Mouse (Mus musculus) heart, postnatal 14 days (tissue): Measurements from ENCODE around the gene Snx9. TPM values are rescaled to one million over a fixed set of nuclear protein-coding genes. Genes with fewer than 3 reads are reported as not detected.

ENCODE experiments used
- DNase-seq, 2 experiments: peaks; one replicate each; pipeline ENCODE4 v3.0.0; 2021 to 2022
- intact Hi-C: fragments of 180-260 bp; cut with DNase I; formaldehyde crosslinking; loops from one replicate; pipeline ENCODE4 v1.15.1; 2025
- long read RNA-seq, 2 experiments: library from polyadenylated mRNA; stranded (forward); transcript quantifications; one replicate each; pipeline ENCODE4 v2.0.0; 2021
- total RNA-seq, 2 experiments: library from RNA; stranded (reverse); gene quantifications; 2 replicates each; pipeline ENCODE4 v1.2.3; 2021

Gene Snx9
- 10 to 100 TPM; 31.5 to 33.3 TPM for total RNA-seq
- long read RNA-seq, experiment 1, transcript Snx9-201 (18 exons, 3,331 nt): major isoform, 45 of 50 reads
- long read RNA-seq, experiment 1, partial matches to known transcripts: 1 of 50 reads
- long read RNA-seq, experiment 1, other reads (novel, unspliced or antisense): 4 of 50 reads
- long read RNA-seq, experiment 2, transcript Snx9-201 (18 exons, 3,331 nt): major isoform, 53 of 58 reads
- long read RNA-seq, experiment 2, partial matches to known transcripts: 3 of 58 reads
- long read RNA-seq, experiment 2, other reads (novel, unspliced or antisense): 2 of 58 reads

DNA sequence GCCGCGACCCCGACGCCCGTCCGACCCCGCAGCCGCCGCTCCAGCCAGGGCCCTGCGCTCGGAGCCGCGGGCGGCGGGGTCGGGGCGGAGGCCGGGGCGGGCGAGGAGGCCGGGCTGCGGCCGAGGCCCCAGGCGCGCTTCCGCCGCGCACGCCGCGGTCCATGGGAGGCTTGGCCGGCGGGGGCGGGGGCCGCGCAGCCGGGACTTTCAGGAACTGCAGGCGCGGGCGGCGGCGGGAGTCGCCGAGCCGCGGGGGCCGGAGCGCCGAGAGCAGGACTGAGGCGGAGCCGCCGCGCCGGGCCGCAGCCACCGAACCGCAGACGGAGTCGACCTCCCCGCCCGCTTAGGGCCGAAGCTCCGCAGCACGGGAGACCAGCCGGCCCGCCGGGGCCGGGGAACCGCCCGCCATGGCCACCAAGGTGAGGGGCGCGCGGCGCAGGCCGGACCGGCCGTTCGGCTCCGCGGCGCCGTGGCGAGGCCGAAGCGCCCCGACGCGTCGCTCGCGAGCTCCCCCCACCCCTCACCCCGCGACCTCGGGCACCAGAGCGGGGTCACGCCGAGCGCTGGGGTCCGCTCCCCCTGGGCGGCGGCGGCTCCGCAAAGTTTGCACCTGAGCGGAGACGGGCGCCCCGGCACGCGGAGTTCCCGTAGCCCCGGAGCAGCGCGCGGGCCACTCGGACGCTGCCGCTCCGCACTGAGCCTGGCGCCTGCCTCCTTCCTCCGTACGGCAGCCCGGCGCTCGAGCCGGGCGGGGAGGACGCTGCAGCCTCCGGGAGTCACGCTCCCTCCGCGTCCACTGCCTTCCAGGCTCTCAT, at the start of gene Snx9:
Gene Snx9, plus strand, starts transcription at position 202 of the 815 bp plus-strand sequence.
- peak; percentile 82 to 89 for DNase-seq
- intact Hi-C loops: loop anchor here (2.0 kb wide), 1 partner anchor 45 kb away; no protein-coding TSS in a partner anchor

DNA sequence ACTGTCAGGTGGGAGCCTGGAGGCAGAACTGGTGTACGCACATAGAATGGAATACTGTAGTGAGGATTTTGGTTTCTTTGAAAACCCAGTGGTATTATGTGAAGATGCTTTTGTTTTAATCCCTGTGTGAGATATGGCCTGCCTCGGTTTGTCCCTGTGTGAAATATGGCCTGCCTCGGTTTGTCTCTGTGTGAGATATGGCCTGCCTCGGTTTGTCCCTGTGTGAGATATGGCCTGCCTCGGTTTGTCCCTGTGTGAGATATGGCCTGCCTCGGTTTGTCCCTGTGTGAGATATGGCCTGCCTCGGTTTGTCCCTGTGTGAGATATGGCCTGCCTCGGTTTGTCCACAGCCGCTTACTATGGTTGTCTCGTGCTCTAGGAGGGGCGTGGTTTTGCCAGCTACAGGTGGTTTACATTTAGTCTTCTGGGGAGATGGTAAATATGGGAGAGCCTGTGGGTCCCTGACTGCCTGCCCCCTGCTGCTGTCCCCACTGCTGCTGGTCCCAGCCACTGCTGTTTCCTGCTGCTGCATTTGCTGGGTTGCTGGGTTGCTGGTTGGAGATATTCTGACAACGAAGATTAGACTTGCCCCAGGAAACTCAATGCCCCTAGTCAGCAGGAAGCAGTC, 48.9 kb upstream of the Snx9 start:
- DNase-seq: no peak
- intact Hi-C loops: no loop called here

DNA sequence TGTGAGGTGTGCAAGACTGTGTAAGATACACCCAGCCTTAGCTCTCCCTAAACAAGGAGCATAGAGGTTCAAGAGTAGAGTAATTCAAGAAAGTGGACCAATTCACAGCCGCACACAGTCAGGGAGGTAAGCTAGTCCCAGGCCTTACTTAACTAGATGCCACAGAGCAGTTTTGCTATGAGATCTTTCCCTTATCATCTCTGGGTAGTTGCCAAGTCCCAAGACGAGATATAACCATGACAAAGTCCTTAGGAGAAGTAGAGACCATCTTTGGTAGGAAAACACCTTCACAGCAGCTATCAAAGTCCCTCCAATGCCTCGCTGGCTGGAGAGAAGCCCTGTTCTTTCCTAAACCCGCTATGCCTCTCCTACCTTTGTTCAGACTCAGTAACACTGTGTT, 47.5 kb upstream of the Snx9 start:
- DNase-seq: no peak
- intact Hi-C loops: no loop called here

DNA sequence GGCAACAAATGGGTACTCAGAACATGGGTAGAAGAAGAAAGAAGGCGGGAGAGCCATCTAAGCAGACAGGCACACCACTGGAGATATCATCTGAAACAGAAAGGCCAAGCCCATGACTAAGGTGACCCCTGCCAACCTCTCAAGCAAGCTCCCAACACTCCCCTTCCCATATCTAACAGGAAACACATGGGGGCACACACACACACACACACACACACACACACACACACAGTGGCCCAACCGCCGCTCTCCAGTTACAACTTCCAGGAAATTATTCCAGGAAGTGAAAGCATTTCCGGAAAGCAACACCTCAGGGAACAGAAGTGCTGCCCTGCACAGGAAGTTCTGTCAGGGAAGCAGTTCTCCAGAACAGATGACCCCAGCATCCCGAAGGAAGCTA, 46.9 kb upstream of the Snx9 start:
- DNase-seq: no peak
- intact Hi-C loops: no loop called here

DNA sequence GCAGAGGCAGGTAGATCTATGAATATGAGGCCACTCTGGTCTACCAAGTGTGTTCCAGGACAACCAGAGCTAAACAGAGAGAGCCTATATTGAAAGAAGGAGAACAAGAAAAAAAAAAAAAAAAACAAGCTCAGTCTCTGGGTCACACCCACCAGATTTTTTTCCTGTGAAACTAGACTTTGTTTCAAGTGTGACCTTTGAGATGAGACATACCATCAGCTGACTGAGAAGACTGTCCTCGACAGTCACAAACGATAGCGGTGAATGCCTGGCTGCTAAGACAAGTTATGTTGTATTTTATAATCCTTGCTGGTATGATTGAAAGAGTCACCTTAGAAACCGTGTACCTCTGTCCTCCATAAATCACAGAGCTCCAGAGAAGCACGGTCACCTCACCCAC, 45.8 kb upstream of the Snx9 start:
- DNase-seq: no peak
- intact Hi-C loops: loop anchor here (5.0 kb wide), 1 partner anchor 222 kb away; no protein-coding TSS in a partner anchor

DNA sequence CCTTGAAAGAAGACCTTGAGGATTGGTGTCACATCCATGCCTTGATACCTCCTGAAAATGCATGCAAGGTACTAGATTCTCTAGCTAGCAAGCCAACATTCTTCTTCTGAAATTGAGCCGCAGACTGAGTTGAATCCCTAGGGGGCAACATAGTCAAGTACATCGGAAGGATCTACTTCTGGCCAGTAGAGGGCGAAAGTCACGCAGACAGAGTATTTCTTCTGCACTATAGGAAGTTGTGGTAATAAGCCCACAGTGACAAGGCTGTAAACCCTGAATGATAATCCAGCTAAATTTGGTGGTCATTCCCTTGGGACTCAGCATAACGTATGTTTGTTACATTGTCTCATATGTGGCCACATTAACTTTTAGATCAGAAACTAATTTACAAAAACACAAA, 45.3 kb upstream of the Snx9 start:
- intact Hi-C loops: loop anchor here (1.0 to 5.0 kb wide), 3 partner anchors 45 to 221 kb away; partner anchors contain the start of gene Snx9
- DNase-seq: peak; percentile 68 to 80

DNA sequence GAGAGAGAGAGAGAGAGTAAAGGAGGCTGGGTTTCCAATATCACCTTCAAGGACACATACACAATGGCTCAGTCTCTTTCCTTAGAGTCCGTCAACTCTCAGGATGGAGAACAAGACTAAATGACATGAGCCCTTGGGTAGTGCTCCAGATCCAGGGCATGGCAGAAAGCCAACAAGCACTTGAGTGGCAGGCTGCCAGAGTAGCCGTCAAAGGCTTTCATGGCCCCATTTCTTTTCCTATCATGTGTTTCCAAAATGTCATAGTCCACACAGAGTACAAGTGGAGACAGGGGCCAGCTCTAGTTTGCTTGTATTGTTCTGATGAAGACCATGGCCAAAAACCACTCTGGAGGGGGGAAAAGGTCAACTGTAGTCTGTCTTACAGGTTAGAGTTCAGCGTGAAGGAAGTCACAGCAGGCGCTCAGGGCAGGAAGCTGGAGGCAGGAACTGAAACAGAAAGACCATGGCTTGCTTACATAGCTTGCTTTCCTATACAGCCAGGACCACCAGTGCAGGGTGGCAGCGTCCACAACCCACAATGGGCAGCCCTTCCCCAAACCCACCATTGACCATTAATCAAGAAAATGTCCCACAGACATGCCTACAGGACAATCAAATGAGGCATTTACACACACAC, 43.9 kb upstream of the Snx9 start:
- intact Hi-C loops: loop anchor here (2.0 to 5.0 kb wide), 2 partner anchors 44 to 220 kb away; partner anchors contain the start of gene Snx9
- peak in 1 of 2 experiments; percentile 37 for DNase-seq

DNA sequence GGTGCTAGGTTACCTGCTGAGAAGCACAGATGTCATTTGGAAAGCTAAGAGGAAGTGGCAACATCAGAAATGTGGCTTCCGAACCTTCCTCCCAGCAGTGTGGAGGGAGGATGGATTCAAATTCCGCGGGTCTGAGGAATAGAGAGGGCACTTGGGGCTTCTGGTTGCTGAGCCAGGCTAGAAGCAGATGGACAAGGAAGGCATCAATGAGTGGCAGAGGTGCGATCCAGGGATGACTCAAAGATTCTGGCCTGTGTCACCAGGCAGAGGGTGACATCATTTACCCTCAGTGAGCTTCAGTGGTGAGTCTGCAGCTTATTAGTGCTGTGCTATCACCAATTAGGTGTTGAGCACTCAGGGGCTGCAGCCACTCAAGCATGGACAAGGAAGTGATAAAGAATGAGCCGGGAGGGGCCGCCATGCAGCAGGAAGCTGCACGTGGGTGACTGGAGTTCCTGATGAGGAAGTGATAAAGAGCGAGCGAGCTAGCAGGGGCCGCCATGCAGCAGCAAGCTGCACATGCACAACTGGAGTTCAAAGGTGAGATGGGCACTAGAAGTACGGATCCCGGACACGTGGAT, 42.8 kb upstream of the Snx9 start:
- intact Hi-C loops: loop anchor here (5.0 kb wide), 1 partner anchor 219 kb away; no protein-coding TSS in a partner anchor
- DNase-seq: no peak

DNA sequence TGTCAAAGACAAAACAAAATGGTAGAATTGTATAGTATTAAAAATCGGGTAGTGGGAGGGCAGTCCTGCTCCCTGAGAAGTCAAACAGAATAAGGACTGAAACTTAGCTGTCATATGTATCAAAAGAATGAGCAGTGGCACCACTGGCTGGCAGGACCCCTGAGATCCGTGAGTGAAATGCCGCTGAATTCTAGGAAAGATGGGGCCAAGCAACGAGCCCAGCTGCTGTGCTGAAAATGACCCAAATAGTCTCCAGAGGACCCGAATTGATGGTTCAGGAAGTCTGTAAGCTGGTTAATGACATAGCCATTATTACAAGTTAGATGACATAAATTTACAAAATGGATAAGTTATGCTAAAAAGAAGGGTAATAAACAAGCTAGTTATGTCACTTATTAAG, 42.2 kb upstream of the Snx9 start:
- no peak for DNase-seq
- intact Hi-C loops: loop anchor here (5.0 kb wide), 1 partner anchor 218 kb away; no protein-coding TSS in a partner anchor

DNA sequence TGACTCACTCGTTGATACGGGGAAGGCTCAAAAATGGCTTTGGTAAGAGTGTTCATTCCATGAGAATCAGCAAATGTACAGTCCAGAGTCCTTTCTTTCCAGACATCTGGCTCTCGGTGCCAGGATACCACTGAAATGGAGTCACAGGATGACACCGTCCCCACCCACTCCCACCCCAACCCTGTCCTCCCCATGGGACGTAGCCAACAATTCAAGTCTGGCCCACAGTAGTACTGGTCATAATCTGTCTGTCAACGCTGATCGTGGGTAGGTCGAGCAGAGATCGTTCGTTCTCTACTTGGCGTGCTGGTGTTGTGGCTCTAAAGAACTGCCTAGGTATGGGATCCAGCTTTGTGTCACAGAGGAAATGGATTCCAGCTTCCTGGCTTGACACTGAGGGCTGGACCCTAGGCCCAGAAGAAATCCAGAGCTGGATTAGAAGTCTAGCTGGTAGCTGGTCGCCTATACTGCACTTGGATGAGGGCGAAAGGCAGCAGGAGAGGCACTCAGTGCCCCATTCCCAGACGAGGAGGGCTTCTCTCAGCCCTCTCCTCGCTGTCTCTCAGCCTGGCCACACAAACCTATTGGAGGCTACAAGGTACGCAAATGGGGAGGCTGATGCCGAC, 41.6 kb upstream of the Snx9 start:
- intact Hi-C loops: loop anchor here (5.0 kb wide), 1 partner anchor 218 kb away; no protein-coding TSS in a partner anchor
- DNase-seq: no peak

DNA sequence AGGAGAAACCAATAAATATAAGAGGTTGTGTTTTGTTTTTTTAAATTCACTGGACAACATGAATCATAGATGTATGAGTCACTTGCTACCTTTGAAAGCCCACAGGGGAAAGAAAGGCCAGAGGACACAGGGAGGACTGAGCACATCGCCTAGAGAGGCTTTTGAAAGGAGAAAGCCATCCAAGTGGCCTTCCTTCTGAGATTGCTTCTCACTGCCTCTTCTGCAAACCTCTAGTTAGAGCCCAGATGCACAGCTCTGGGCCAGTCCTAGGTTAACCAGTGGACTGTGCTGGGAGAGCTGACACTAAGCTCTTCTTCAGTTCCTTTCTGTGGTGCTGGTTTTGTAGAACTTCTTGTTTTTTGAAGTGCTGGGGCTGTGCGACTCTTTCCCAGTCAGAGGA, 40.9 kb upstream of the Snx9 start:
- DNase-seq: no peak
- intact Hi-C loops: no loop called here

DNA sequence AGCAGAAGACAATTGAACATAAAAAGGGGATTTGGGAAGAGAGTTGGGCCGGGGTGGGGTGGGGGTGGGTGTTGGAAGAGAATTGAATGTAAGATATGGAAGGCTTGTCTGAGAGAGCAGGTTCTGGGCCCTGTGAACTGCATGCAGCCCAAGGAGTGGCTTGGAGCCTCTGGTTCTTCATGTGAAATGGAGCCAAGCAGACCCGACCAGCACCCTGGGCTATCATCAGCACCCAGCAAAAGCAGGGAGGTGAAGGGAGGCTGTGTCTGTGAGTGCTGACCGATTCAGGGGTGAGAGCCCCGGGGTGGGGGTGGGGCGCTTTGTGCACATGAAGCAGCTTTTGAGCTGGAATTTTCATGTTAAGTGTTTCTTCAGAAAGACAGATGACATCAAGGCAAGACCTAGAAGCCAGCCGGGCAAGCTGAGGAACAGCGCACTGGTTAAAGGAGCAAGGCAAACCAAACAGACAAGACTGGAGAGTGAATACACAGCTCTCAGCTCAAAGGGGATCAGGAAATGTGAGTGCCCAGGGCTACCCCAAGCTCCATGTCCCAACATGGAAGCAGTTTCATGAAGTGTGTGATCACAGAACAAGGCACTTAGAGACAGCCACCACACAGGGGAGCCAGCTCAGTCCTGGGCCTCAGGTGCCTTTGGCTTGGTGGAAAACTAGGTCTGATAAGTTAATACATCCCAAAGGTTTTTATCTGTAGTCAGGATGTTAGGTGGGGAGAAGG, 40.1 kb upstream of the Snx9 start:
- DNase-seq: no peak
- intact Hi-C loops: no loop called here

DNA sequence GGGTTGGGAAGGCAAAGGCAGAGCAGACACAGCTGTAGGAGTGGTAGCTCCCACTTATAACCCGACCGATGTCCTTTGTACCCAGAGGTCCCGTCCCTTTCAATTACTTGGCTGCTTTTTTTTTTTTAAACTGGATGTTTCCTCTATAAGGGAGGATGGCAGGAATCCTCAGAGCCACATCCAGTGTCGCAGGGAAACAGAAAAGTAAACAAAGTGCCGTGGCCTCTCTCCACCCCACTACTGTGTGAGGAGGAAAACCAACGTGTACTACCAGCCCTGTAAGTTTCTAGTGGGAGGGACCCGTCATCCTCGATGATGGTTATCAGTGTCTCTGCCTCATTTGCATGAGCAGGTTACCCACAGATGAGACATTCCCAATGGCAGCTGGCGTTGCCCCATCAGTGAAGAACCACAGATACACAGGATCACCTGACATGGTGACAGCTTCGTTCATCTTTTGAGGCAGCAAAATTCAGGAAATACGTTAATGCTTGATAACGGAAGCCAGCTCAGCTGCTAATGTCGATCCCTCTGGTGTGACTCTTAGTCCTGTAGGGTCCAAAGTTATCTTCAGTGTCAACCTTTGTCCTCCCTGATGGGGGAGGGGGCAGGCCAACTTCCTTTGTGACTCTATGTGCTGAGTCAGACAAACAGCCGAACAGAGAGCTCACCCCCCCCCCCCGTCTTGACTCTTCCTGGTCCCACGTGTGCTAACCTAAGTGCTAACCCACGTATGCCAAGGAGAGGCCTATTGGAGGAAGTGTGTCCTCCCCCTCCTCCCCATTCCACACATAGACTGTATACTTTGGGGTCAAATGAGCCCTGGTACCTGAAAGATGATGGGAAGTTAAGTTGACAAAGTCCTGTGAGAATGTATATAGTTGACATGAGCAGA, 39.1 kb upstream of the Snx9 start:
- no peak for DNase-seq
- intact Hi-C loops: no loop called here

DNA sequence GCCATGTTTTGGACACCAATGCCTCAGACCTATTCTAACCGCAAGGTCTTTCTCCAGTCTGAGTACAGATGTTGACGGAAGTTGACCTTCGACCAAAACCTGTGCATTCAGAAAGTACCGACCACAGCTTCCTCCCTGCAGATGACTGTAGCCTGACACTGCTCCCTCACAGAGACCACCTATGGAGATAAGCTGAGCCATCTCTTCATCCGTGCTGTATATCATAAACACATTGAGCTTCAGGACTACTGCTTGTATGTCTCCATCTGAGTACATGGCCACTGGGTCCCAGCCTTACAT, 38.5 kb upstream of the Snx9 start:
- intact Hi-C loops: no loop called here
- no peak for DNase-seq

DNA sequence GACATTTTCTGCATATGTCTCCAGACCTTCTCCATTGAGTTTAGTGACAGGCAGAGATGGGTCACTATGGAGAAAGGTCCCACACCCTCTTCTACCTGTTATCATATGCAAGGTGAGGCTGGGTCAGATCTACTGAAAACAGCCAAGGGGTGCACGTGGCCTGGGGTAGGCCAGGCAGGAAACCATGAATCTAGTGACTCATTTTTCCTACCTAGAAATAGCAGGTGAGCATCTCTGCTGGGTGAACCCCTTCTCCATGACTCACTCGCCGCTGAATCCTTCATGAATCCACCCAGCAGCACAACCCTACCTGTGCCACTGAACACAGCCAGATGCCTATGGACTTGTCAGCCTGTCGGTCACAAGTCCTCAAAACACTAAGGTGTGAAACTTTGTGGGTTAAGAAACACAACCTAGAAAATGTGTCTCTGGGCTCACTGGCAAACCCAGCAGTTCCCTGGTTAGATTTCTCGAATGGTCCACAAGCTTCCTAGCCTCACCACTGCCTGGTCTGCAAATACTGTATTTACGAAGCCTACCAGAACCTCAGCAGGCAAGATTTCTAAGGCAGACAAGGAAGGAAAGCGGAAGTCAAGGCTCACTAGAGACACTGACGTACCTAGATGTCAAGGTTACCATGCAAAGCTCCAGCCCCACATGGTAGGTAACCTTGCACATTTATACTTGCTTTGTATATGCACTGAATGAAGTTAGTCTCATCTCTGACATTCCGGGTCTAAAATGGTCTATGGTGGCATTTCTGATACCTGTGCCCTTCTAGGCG, 37.7 kb upstream of the Snx9 start:
- intact Hi-C loops: no loop called here
- DNase-seq: no peak

DNA sequence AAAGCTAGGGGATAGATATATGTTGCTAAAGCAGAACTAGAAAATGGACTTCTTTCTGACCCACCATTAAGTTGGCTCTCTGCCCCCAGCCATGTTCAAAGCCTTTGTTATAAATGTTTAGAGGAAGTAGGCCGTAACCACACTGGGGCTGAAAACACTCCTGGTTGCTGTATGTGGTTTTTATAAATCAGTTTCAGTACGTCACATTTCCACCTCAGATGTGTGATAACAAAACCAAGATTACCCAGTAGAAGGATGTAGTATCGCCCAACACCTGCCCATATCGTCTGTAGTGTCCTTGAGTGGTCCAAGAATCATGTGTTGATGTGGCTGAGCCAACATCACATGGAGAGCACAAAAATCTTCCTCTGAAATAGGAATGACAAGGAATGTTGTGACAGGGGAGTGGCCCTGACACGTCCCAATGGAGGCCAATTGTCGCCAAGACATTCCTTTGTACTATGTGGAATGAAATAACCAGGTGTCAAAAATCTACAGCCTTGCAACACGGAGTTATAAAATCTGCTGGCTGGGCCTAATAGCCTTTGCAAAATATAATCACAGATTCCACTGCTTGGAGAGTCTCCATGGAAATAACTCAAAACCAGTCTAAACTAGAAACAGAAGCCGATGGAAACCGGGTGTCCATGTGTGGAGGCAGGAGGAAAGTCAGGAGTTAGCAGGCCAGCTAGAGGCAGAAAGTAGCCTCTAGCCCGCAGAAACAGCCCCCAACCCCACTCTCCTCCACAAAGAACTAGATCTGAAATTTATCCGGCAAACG, 36.6 kb upstream of the Snx9 start:
- intact Hi-C loops: no loop called here
- DNase-seq: no peak
